Mouse (Mus musculus) CH12.LX (cell line): ENCODE data around the gene Lrch1. TPM values are rescaled to one million over a fixed set of nuclear protein-coding genes. Genes with fewer than 3 reads are reported as not detected.

ENCODE experiments used
- DNase-seq: peaks from one replicate; pipeline ENCODE4 v3.0.0-alpha.2; 2013; ENCODE audit errors: extremely low read depth
- H3K27ac ChIP-seq: 2 replicates; pipeline ENCODE4 v1.5.1; 2012; ENCODE audit warnings: low read depth, mild to moderate bottlenecking, control low read depth, moderate library complexity; ENCODE audit not compliant: insufficient read depth
- H3K27me3 ChIP-seq: replicated peaks from 2 replicates; pipeline ENCODE3; 2012; ENCODE audit warnings: inconsistent platforms
- H3K36me3 ChIP-seq, 2 experiments: replicated peaks in 1 of 2; 2 replicates each; pipeline versions ENCODE3 to v1.6.1; 2012; ENCODE audit warnings: inconsistent platforms in 1 of 2, low read length in 1 of 2, mild to moderate bottlenecking in 1 of 2, mixed read lengths in 1 of 2, moderate library complexity in 1 of 2; ENCODE audit not compliant: control insufficient read depth in 1 of 2, insufficient read depth in 1 of 2
- H3K4me1 ChIP-seq, 2 experiments: 2 replicates each; pipeline ENCODE4 v1.6.1; 2012; ENCODE audit warnings: inconsistent platforms in 1 of 2, moderate library complexity in 1 of 2; ENCODE audit not compliant: insufficient read depth in 2 of 2, control insufficient read depth in 1 of 2
- H3K4me2 ChIP-seq: 2 replicates; pipeline ENCODE4 v1.6.1; 2012; ENCODE audit warnings: low read depth, mild to moderate bottlenecking, control low read depth; ENCODE audit not compliant: poor library complexity, insufficient read depth, severe bottlenecking
- H3K4me3 ChIP-seq, 3 experiments: fragments of 150-350 bp in 1 of 3; sonication (generic) in 1 of 3; replicated peaks in 1 of 3; 2 replicates each; pipeline versions ENCODE3 to v1.5.1; 2011 to 2012; ENCODE audit warnings: low read depth in 2 of 3, low read length in 2 of 3, mild to moderate bottlenecking in 2 of 3, moderate library complexity in 2 of 3, control low read depth in 1 of 3, improper control_type of control experiment in 1 of 3, inconsistent platforms in 1 of 3, mixed read lengths in 1 of 3; ENCODE audit not compliant: poor library complexity in 1 of 3
- H3K79me2 ChIP-seq: replicated peaks from 2 replicates; pipeline ENCODE4 v1.6.1; 2012; ENCODE audit warnings: mild to moderate bottlenecking, moderate library complexity; ENCODE audit not compliant: control insufficient read depth, poor library complexity, insufficient read depth, severe bottlenecking; ENCODE audit errors: extremely low read depth
- H3K9ac ChIP-seq: 2 replicates; pipeline ENCODE4 v1.6.1; 2012; ENCODE audit warnings: low read depth, mild to moderate bottlenecking, control low read depth, moderate library complexity; ENCODE audit not compliant: insufficient read depth
- H3K9me3 ChIP-seq: replicated peaks from 2 replicates; pipeline ENCODE3; 2012; ENCODE audit warnings: low read length, inconsistent platforms, mixed read lengths
- CTCF ChIP-seq, 2 experiments: IDR thresholded peaks in 1 of 2; conservative IDR thresholded peaks in 1 of 2; 2 replicates each; pipeline ENCODE4 v1.5.1; 2011 to 2012; ENCODE audit warnings: low read depth in 2 of 2, low read length in 2 of 2, improper control_type of control experiment in 1 of 2, inconsistent platforms in 1 of 2, mild to moderate bottlenecking in 1 of 2, moderate library complexity in 1 of 2
- E2F4 ChIP-seq: IDR thresholded peaks from 2 replicates; pipeline ENCODE4 v1.6.1; 2011; ENCODE audit warnings: low read depth, low read length, improper control_type of control experiment; ENCODE audit not compliant: insufficient replicate concordance
- ELF1 ChIP-seq: IDR thresholded peaks from 2 replicates; pipeline ENCODE4 v1.6.1; 2014; ENCODE audit warnings: low read depth, mild to moderate bottlenecking, inconsistent platforms, low read length, improper control_type of control experiment
- HCFC1 ChIP-seq: IDR thresholded peaks from 2 replicates; pipeline ENCODE4 v1.6.1; 2012; ENCODE audit warnings: low read depth, mild to moderate bottlenecking, inconsistent platforms, low read length, improper control_type of control experiment
- IRF4 ChIP-seq: IDR thresholded peaks from 2 replicates; pipeline ENCODE4 v1.6.1; 2014; ENCODE audit warnings: low read depth, mild to moderate bottlenecking, inconsistent platforms, low read length, improper control_type of control experiment
- JUND ChIP-seq: conservative IDR thresholded peaks from 2 replicates; pipeline ENCODE4 v1.6.1; 2011; ENCODE audit warnings: low read depth, low read length, improper control_type of control experiment
- KAT2A ChIP-seq: IDR thresholded peaks from 2 replicates; pipeline ENCODE4 v1.6.1; 2012; ENCODE audit warnings: low read length, improper control_type of control experiment, inconsistent platforms; ENCODE audit not compliant: insufficient replicate concordance
- MAZ ChIP-seq: IDR thresholded peaks from 2 replicates; pipeline ENCODE4 v1.6.1; 2012; ENCODE audit warnings: low read depth, mild to moderate bottlenecking, inconsistent platforms, low read length, improper control_type of control experiment, moderate library complexity
- MEF2A ChIP-seq: IDR thresholded peaks from 2 replicates; pipeline ENCODE4 v1.6.1; 2014; ENCODE audit warnings: low read depth, mild to moderate bottlenecking, inconsistent platforms, low read length, improper control_type of control experiment, borderline replicate concordance
- MYC ChIP-seq: IDR thresholded peaks from 2 replicates; pipeline ENCODE4 v1.6.1; 2011; ENCODE audit warnings: low read depth, mild to moderate bottlenecking, improper control_type of control experiment, low read length
- NELFE ChIP-seq: IDR thresholded peaks from 2 replicates; pipeline ENCODE4 v1.6.1; 2011; ENCODE audit warnings: low read depth, low read length, improper control_type of control experiment
- NRF1 ChIP-seq: IDR thresholded peaks from 2 replicates; pipeline ENCODE4 v1.6.1; 2014; ENCODE audit warnings: low read depth, mild to moderate bottlenecking, inconsistent platforms, low read length, improper control_type of control experiment, moderate library complexity
- PAX5 ChIP-seq: IDR thresholded peaks from 2 replicates; pipeline ENCODE4 v1.6.1; 2012; ENCODE audit warnings: low read length, inconsistent platforms, mixed read lengths
- POLR2A ChIP-seq: IDR thresholded peaks from 2 replicates; pipeline ENCODE4 v1.6.1; 2011; ENCODE audit warnings: low read depth, mild to moderate bottlenecking, improper control_type of control experiment, low read length
- RAD21 ChIP-seq: IDR thresholded peaks from 2 replicates; pipeline ENCODE4 v1.6.1; 2011; ENCODE audit warnings: low read depth, mild to moderate bottlenecking, low read length, improper control_type of control experiment, moderate library complexity
- SMC3 ChIP-seq: IDR thresholded peaks from 2 replicates; pipeline ENCODE4 v1.6.1; 2011; ENCODE audit warnings: low read depth, low read length, improper control_type of control experiment
- USF2 ChIP-seq: conservative IDR thresholded peaks from 2 replicates; pipeline ENCODE4 v1.6.1; 2011; ENCODE audit warnings: low read depth, low read length, improper control_type of control experiment
- ZC3H11A ChIP-seq: IDR thresholded peaks from 2 replicates; pipeline ENCODE4 v1.6.1; 2012; ENCODE audit warnings: low read depth, mild to moderate bottlenecking, inconsistent platforms, low read length, improper control_type of control experiment
- dilution Hi-C: fragments of 300-500 bp; cut with MboI; formaldehyde crosslinking; loops from 2 replicates; pipeline ENCODE4 v1.14.3; 2020; ENCODE audit warnings: low sequenced_read_pairs; ENCODE audit not compliant: extremely low pct_unique_long_range_greater_than_20kb, extremely low pct_ligation_motif_present
- in situ Hi-C: fragments of 300-500 bp; cut with MboI; formaldehyde crosslinking; loops from 3 replicates; pipeline ENCODE4 v1.14.3; 2019; ENCODE audit warnings: low sequenced_read_pairs, low pct_ligation_motif_present, low pct_unique_long_range_greater_than_20kb, mixed read lengths
- polyA plus RNA-seq: library from polyadenylated mRNA; unstranded; fragments of >175 nt; gene quantifications from 2 replicates; pipeline ENCODE4 v1.2.1, GENCODE M21; 2012; ENCODE audit warnings: low read depth; ENCODE audit not compliant: insufficient read length
- total RNA-seq, 2 experiments: library from RNA; depleted of rRNA; stranded (reverse); fragments of 300-350 nt in 1 of 2; fragments of >200 nt in 1 of 2; gene quantifications; 2 replicates each; pipeline ENCODE4 v1.2.3; 2012 to 2014

Lrch1 gene
- total and polyA plus RNA-seq, 3 experiments = 10.3 to 23.3 (median 12.8) TPM

GRCm38 (mm10) chr14:74764191-74764918 lies 183.3 kb downstream of the Lrch1 start:
- H3K79me2 ChIP-seq = no peaks in the 10 kb centered on the region
- peaks cover 0 to 3% of the 10 kb centered on the region in 2 experiments; a peak in 1 of 4 replicates for H3K4me1 ChIP-seq
- no peak overlapping the region for H3K4me3 ChIP-seq
- H3K9me3 ChIP-seq = no peaks in the 10 kb centered on the region
- H3K4me2 ChIP-seq = no peak overlapping the region
- peak; percentile 81 for DNase-seq
- H3K9ac ChIP-seq = no peak overlapping the region
- dilution Hi-C loops (no loop called here), in situ Hi-C loops (no loop called here)
- H3K27ac ChIP-seq = no peak overlapping the region
- peaks cover 17 to 67% of the 10 kb centered on the region in 2 experiments for H3K36me3 ChIP-seq
- no peaks in the 10 kb centered on the region for H3K27me3 ChIP-seq
- TF ChIP-seq JUND (no peak; the same call in 1 of the 2 replicates), USF2 (no peak), NELFE (peak; percentile 36; the same call in 1 of the 2 replicates), POLR2A (no peak), ZC3H11A (peak; percentile 89), RAD21 (peak; percentile 70), IRF4 (peak; percentile 32; the same call in 1 of the 2 replicates), NRF1 (0 out of 2 replicates have a peak, but pooled peaks have one; percentile 36), CTCF (conservative IDR thresholded peaks at IDR 0.05 in 1 of 2, IDR thresholded peaks at IDR 0.05 in 1 of 2; ENCODE audit: low read depth in 2 of 2, low read length in 2 of 2) (peak; percentile 89 to 99), MEF2A (peak; percentile 16; the same call in 1 of the 2 replicates), MYC (no peak), ELF1 (peak; percentile 66), SMC3 (peak; percentile 97), MAZ (no peak), HCFC1 (no peak)

DNA sequence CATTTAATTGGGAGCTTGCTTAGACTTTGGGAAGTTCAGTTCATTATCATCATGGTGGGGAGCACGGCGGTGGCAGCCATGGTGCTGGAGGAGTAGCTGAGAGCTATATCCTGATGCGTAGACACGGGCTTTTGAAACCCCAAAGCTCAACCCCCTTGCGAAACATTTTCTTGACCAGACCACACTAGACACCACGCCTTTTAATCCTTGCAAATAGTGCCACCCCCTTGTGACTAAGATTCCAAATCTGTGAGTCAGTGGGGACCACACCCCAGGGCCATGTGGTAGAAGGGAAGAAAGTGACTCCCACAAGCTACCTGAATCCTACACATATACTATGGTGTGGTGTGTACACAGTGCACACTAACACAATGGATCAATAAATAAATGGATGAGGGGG lies 210.8 kb downstream of the Lrch1 start:
- H3K27me3 ChIP-seq = no peaks in the 10 kb centered on the region
- H3K79me2 ChIP-seq = peaks cover 21% of the 10 kb centered on the region
- no peak overlapping the region for H3K27ac ChIP-seq
- DNase-seq = no peak
- no peaks in the 10 kb centered on the region for H3K9me3 ChIP-seq
- H3K9ac ChIP-seq = no peak overlapping the region
- in situ Hi-C loops = no loop called here
- TF ChIP-seq CTCF (conservative IDR thresholded peaks at IDR 0.05 in 1 of 2, IDR thresholded peaks at IDR 0.05 in 1 of 2; ENCODE audit: low read depth in 2 of 2, low read length in 2 of 2) (no peak), E2F4 (no peak), NRF1 (no peak), KAT2A (no peak), PAX5 (no peak)
- peaks cover 48 to 69% of the 10 kb centered on the region in 2 experiments for H3K36me3 ChIP-seq
- H3K4me2 ChIP-seq = no peak overlapping the region
- H3K4me3 ChIP-seq = no peak overlapping the region
- peaks cover 5 to 23% of the 10 kb centered on the region in 2 experiments for H3K4me1 ChIP-seq
- dilution Hi-C loops = no loop called here
